Mouse (Mus musculus): ENCODE data around the gene Nfia. TPM values are rescaled to one million over a fixed set of nuclear protein-coding genes. Genes with fewer than 3 reads are reported as not detected.

Nfia gene
- polyA plus RNA-seq (2015; fragmentation: Nextera tagmentation; extraction: Ambion mirVana), result 48.3 and 52.9 TPM in 2 replicates

- ATAC-seq (ENCODE audit: low read depth), result no peak; the same call in 1 of the 2 replicates
- Histone ChIP-seq H3K4me2 (ENCODE audit: low read depth, low read length) (peak within 1 kb of the TSS; percentile 69), H3K27ac (ENCODE audit: low read length) (peak within 1 kb of the TSS; percentile 96), H3K9ac (ENCODE audit: low read length) (peak within 1 kb of the TSS; percentile 69), H3K9me3 (ENCODE audit: control insufficient read depth, low read length) (no peaks in the 10 kb centered on the region), H3K27me3 (ENCODE audit: control insufficient read depth, insufficient read depth, low read depth, low read length) (no peaks in the 10 kb centered on the region), H3K4me3 (ENCODE audit: low read length) (peak within 1 kb of the TSS; percentile 55), H3K4me1 (replicated peaks; ENCODE audit: control insufficient read depth, insufficient read depth, low read length) (peaks cover 20% of the 10 kb centered on the region), H3K36me3 (ENCODE audit: control insufficient read depth, insufficient read depth, low read length) (no peaks in the 10 kb centered on the region)
- under 1% methylated on average over 9 of the region's 9 CpGs for WGBS
These were observed at the start of gene Nfia for GRCm38 (mm10) chr4:97772641-97773040. Nfia (plus strand) TSS chr4:97772734.

GRCm38 (mm10) chr4:97723374-97723773, 49.2 kb upstream of the Nfia start:
- WGBS, result 61% methylated on average over 6 of the region's 6 CpGs
- Histone ChIP-seq H3K4me2 (ENCODE audit: low read depth, low read length) (no peak overlapping the region), H3K27ac (ENCODE audit: low read length) (no peak overlapping the region), H3K9me3 (ENCODE audit: control insufficient read depth, low read length) (no peaks in the 10 kb centered on the region), H3K27me3 (ENCODE audit: control insufficient read depth, insufficient read depth, low read depth, low read length) (no peaks in the 10 kb centered on the region), H3K9ac (ENCODE audit: low read length) (no peak overlapping the region), H3K36me3 (ENCODE audit: control insufficient read depth, insufficient read depth, low read length) (no peaks in the 10 kb centered on the region), H3K4me3 (ENCODE audit: low read length) (no peak overlapping the region), H3K4me1 (replicated peaks; ENCODE audit: control insufficient read depth, insufficient read depth, low read length) (no peaks in the 10 kb centered on the region)
- ATAC-seq (ENCODE audit: low read depth), result no peak

GRCm38 (mm10) chr4:97728520-97728919, 44.0 kb upstream of the Nfia start:
- Histone ChIP-seq H3K4me3 (ENCODE audit: low read length) (no peak overlapping the region), H3K9ac (ENCODE audit: low read length) (no peak overlapping the region), H3K27ac (ENCODE audit: low read length) (no peak overlapping the region), H3K4me2 (ENCODE audit: low read depth, low read length) (no peak overlapping the region), H3K36me3 (ENCODE audit: control insufficient read depth, insufficient read depth, low read length) (no peaks in the 10 kb centered on the region), H3K27me3 (ENCODE audit: control insufficient read depth, insufficient read depth, low read depth, low read length) (no peaks in the 10 kb centered on the region), H3K9me3 (ENCODE audit: control insufficient read depth, low read length) (no peaks in the 10 kb centered on the region), H3K4me1 (replicated peaks; ENCODE audit: control insufficient read depth, insufficient read depth, low read length) (0 out of 2 replicates have a peak, but pooled peaks cover 4% of the 10 kb centered on the region)
- 90% methylated on average over 4 of the region's 4 CpGs for WGBS
- no peak for ATAC-seq (ENCODE audit: low read depth)

- Histone ChIP-seq H3K9ac (ENCODE audit: low read length) (no peak overlapping the region), H3K4me1 (replicated peaks; ENCODE audit: control insufficient read depth, insufficient read depth, low read length) (0 out of 2 replicates have a peak, but pooled peaks cover 4% of the 10 kb centered on the region), H3K9me3 (ENCODE audit: control insufficient read depth, low read length) (no peaks in the 10 kb centered on the region), H3K27ac (ENCODE audit: low read length) (no peak overlapping the region), H3K4me3 (ENCODE audit: low read length) (no peak overlapping the region), H3K27me3 (ENCODE audit: control insufficient read depth, insufficient read depth, low read depth, low read length) (no peaks in the 10 kb centered on the region), H3K4me2 (ENCODE audit: low read depth, low read length) (no peak overlapping the region), H3K36me3 (ENCODE audit: control insufficient read depth, insufficient read depth, low read length) (no peaks in the 10 kb centered on the region)
- WGBS, result 36% methylated on average over 6 of the region's 6 CpGs
- ATAC-seq (ENCODE audit: low read depth), result peak; percentile 85
These were observed 42.5 kb upstream of the Nfia start for GRCm38 (mm10) chr4:97729999-97730398.

- H3K27ac ChIP-seq (ENCODE audit: low read length), result no peak overlapping the region
- H3K4me1 ChIP-seq (replicated peaks; ENCODE audit: control insufficient read depth, insufficient read depth, low read length), result 0 out of 2 replicates have a peak, but pooled peaks cover 4% of the 10 kb centered on the region
- no peaks in the 10 kb centered on the region for H3K9me3 ChIP-seq (ENCODE audit: control insufficient read depth, low read length)
- no peak overlapping the region for H3K9ac ChIP-seq (ENCODE audit: low read length)
- ATAC-seq (ENCODE audit: low read depth), result no peak
- H3K36me3 ChIP-seq (ENCODE audit: control insufficient read depth, insufficient read depth, low read length), result no peaks in the 10 kb centered on the region
- WGBS, result 33% methylated on average over 3 of the region's 3 CpGs
- no peak overlapping the region for H3K4me3 ChIP-seq (ENCODE audit: low read length)
- no peaks in the 10 kb centered on the region for H3K27me3 ChIP-seq (ENCODE audit: control insufficient read depth, insufficient read depth, low read depth, low read length)
- no peak overlapping the region for H3K4me2 ChIP-seq (ENCODE audit: low read depth, low read length)
These were observed 42.1 kb upstream of the Nfia start for GRCm38 (mm10) chr4:97730416-97730815.

GRCm38 (mm10) chr4:97733392-97733791, 39.1 kb upstream of the Nfia start:
- H3K9ac ChIP-seq (ENCODE audit: low read length), result no peak overlapping the region
- H3K27me3 ChIP-seq (ENCODE audit: control insufficient read depth, insufficient read depth, low read depth, low read length), result no peaks in the 10 kb centered on the region
- WGBS, result 66% methylated on average over 1 of the region's 1 CpGs
- no peaks in the 10 kb centered on the region for H3K9me3 ChIP-seq (ENCODE audit: control insufficient read depth, low read length)
- 0 out of 2 replicates have a peak, but pooled peaks cover 4% of the 10 kb centered on the region for H3K4me1 ChIP-seq (replicated peaks; ENCODE audit: control insufficient read depth, insufficient read depth, low read length)
- H3K4me2 ChIP-seq (ENCODE audit: low read depth, low read length), result no peak overlapping the region
- ATAC-seq (ENCODE audit: low read depth), result no peak
- H3K36me3 ChIP-seq (ENCODE audit: control insufficient read depth, insufficient read depth, low read length), result no peaks in the 10 kb centered on the region
- H3K27ac ChIP-seq (ENCODE audit: low read length), result no peak overlapping the region
- H3K4me3 ChIP-seq (ENCODE audit: low read length), result no peak overlapping the region

GRCm38 (mm10) chr4:97743932-97744331, 28.6 kb upstream of the Nfia start:
- Histone ChIP-seq H3K4me1 (replicated peaks; ENCODE audit: control insufficient read depth, insufficient read depth, low read length) (peaks cover 4% of the 10 kb centered on the region), H3K9me3 (ENCODE audit: control insufficient read depth, low read length) (no peaks in the 10 kb centered on the region), H3K27ac (ENCODE audit: low read length) (no peak overlapping the region), H3K36me3 (ENCODE audit: control insufficient read depth, insufficient read depth, low read length) (no peaks in the 10 kb centered on the region), H3K9ac (ENCODE audit: low read length) (no peak overlapping the region), H3K27me3 (ENCODE audit: control insufficient read depth, insufficient read depth, low read depth, low read length) (no peaks in the 10 kb centered on the region), H3K4me3 (ENCODE audit: low read length) (no peak overlapping the region), H3K4me2 (ENCODE audit: low read depth, low read length) (no peak overlapping the region)
- ATAC-seq (ENCODE audit: low read depth), result no peak
- 58% methylated on average over 5 of the region's 5 CpGs for WGBS

- H3K27ac ChIP-seq (ENCODE audit: low read length), result no peak overlapping the region
- no peaks in the 10 kb centered on the region for H3K36me3 ChIP-seq (ENCODE audit: control insufficient read depth, insufficient read depth, low read length)
- peaks cover 4% of the 10 kb centered on the region for H3K4me1 ChIP-seq (replicated peaks; ENCODE audit: control insufficient read depth, insufficient read depth, low read length)
- WGBS, result 7% methylated on average over 32 of the region's 32 CpGs
- peak overlapping the region; percentile 74 for H3K9ac ChIP-seq (ENCODE audit: low read length)
- peak overlapping the region; percentile 54 for H3K4me3 ChIP-seq (ENCODE audit: low read length)
- peak overlapping the region; percentile 89 for H3K4me2 ChIP-seq (ENCODE audit: low read depth, low read length)
- H3K9me3 ChIP-seq (ENCODE audit: control insufficient read depth, low read length), result no peaks in the 10 kb centered on the region
- H3K27me3 ChIP-seq (ENCODE audit: control insufficient read depth, insufficient read depth, low read depth, low read length), result no peaks in the 10 kb centered on the region
- ATAC-seq (ENCODE audit: low read depth), result peak; percentile 85
These were observed 27.0 kb upstream of the Nfia start for GRCm38 (mm10) chr4:97745296-97746105.

GRCm38 (mm10) chr4:97746106-97746900, 26.2 kb upstream of the Nfia start:
- H3K9ac ChIP-seq (ENCODE audit: low read length), result peak overlapping the region; percentile 74
- ATAC-seq (ENCODE audit: low read depth), result peak; percentile 31
- peak overlapping the region; percentile 54 for H3K4me3 ChIP-seq (ENCODE audit: low read length)

More at GRCm38 (mm10) chr4:97746106-97746900, 26.2 kb upstream of the Nfia start:
- Histone ChIP-seq H3K27ac (ENCODE audit: low read length) (no peak overlapping the region), H3K27me3 (ENCODE audit: control insufficient read depth, insufficient read depth, low read depth, low read length) (no peaks in the 10 kb centered on the region), H3K4me1 (replicated peaks; ENCODE audit: control insufficient read depth, insufficient read depth, low read length) (peaks cover 4% of the 10 kb centered on the region), H3K36me3 (ENCODE audit: control insufficient read depth, insufficient read depth, low read length) (no peaks in the 10 kb centered on the region), H3K9me3 (ENCODE audit: control insufficient read depth, low read length) (no peaks in the 10 kb centered on the region), H3K4me2 (ENCODE audit: low read depth, low read length) (peak overlapping the region; percentile 89)
- 7% methylated on average over 19 of the region's 19 CpGs for WGBS
